Mouse (Mus musculus): ENCODE measurements around the gene Lsm7. TPM values are rescaled to one million over a fixed set of nuclear protein-coding genes. Genes with fewer than 3 reads are reported as not detected.

Gene Lsm7
- polyA plus RNA-seq, 1 experiment from 2014 or later = 290 TPM

- 83% methylated on average over 7 of the region's 7 CpGs for WGBS
- DNase-seq (ENCODE audit: low spot score, missing footprints) = no peak
- Histone ChIP-seq H3K36me3 (ENCODE audit: control insufficient read depth, insufficient read depth, low read length) (0 out of 2 replicates have a peak, but pooled peaks cover 2% of the 10 kb centered on the region), H3K9me3 (ENCODE audit: control insufficient read depth, low read length) (no peaks in the 10 kb centered on the region), H3K27me3 (ENCODE audit: control insufficient read depth, insufficient read depth, low read length) (no peaks in the 10 kb centered on the region), H3K27ac (ENCODE audit: low read depth, low read length) (no peak overlapping the region), H3K4me2 (no peak overlapping the region), H3K4me3 (ENCODE audit: low read depth, low read length) (no peak overlapping the region), H3K9ac (ENCODE audit: low read length) (no peak overlapping the region), H3K4me1 (ENCODE audit: control insufficient read depth, insufficient read depth, low read length) (peaks cover 19% of the 10 kb centered on the region)
- no peak for ATAC-seq (ENCODE audit: low FRiP score)
These were observed 3.4 kb upstream of the Lsm7 start for GRCm38 (mm10) chr10:80858350-80858935.

DNA sequence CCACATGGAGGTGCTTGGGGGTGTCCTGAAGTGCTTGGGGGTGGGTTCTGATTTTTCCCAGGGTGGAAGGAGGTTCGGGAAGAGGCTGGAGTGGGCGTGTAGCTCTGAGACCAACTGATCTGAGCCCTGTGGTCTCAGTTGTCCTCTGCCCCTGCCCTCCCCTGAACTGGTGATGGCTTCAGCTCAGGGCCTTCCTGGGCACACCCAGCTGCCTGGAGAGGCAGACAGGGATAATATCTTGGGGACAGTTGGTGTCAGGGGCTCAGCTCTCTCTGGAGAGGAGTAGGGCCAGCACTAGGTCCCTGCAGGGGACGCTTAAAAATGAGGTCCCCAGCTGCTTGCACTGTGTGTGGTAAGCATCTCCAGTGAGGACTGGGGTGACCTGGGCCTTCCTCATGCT lies 2.8 kb upstream of the Lsm7 start:
- H3K27ac ChIP-seq (ENCODE audit: low read depth, low read length) = no peak overlapping the region

DNA sequence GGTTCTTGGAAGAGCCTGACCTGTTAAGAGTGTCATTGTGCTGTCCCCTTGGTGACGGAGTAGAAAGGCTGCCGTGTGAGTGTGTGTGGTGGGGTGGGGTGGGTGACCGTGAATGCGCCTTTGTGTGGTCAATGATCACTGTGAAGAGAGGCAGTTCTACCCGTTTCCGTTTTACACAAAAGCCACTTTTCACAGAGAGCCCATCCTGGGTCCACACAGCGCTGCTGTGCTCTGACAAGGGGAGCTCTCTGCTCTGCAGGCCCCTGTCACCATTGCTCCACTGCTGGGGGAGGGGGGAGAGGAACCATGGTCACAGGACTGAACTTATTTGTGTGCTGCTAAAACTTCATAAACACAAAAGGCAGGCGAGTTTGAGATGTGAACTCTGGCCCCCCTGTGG lies 2.4 kb upstream of the Lsm7 start:
- no peak for ATAC-seq (ENCODE audit: low FRiP score)
- no peaks in the 10 kb centered on the region for H3K27me3 ChIP-seq (ENCODE audit: control insufficient read depth, insufficient read depth, low read length)
- no peak for DNase-seq (ENCODE audit: low spot score, missing footprints)
- peaks cover 5% of the 10 kb centered on the region for H3K36me3 ChIP-seq (ENCODE audit: control insufficient read depth, insufficient read depth, low read length)
- H3K9ac ChIP-seq (ENCODE audit: low read length) = peak overlapping the region; percentile 38
- H3K4me2 ChIP-seq = 0 out of 2 replicates have a peak overlapping the region, but pooled peaks have one; percentile 11
- peaks cover 19% of the 10 kb centered on the region for H3K4me1 ChIP-seq (ENCODE audit: control insufficient read depth, insufficient read depth, low read length)
- no peak overlapping the region for H3K4me3 ChIP-seq (ENCODE audit: low read depth, low read length)
- WGBS = 63% methylated on average over 8 of the region's 8 CpGs
- no peak overlapping the region for H3K27ac ChIP-seq (ENCODE audit: low read depth, low read length)
- no peaks in the 10 kb centered on the region for H3K9me3 ChIP-seq (ENCODE audit: control insufficient read depth, low read length)

More for the DNA sequence above, 2.8 kb upstream of the Lsm7 start:
- 61% methylated on average over 3 of the region's 3 CpGs for WGBS
- Histone ChIP-seq H3K9me3 (ENCODE audit: control insufficient read depth, low read length) (no peaks in the 10 kb centered on the region), H3K36me3 (ENCODE audit: control insufficient read depth, insufficient read depth, low read length) (peaks cover 3% of the 10 kb centered on the region), H3K9ac (ENCODE audit: low read length) (peak overlapping the region; percentile 38), H3K4me3 (ENCODE audit: low read depth, low read length) (no peak overlapping the region), H3K27me3 (ENCODE audit: control insufficient read depth, insufficient read depth, low read length) (no peaks in the 10 kb centered on the region), H3K4me2 (0 out of 2 replicates have a peak overlapping the region, but pooled peaks have one; percentile 11), H3K4me1 (ENCODE audit: control insufficient read depth, insufficient read depth, low read length) (peaks cover 19% of the 10 kb centered on the region)
- DNase-seq (ENCODE audit: low spot score, missing footprints) (no peak), ATAC-seq (ENCODE audit: low FRiP score) (no peak)

DNA sequence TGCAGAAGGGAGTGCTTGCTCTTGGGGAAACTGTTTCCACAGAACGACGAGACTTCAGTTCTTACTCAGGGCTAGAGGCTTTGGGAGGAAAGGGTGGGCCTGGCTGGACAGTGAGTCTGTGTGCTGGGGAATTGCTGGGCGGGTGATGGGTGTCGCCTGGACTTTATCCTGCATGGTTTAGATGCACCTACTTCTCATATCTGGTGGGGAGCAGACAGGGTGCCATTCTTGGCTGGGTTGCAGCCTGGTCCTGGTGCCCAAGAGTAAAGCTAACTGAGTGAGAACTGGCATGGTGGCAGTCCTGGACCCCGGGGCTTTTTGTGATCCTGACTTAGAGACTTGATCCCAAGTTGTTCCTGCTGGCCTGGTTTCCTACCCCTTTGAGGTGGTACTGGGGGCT lies 1.9 kb upstream of the Lsm7 start:
- Histone ChIP-seq H3K27ac (ENCODE audit: low read depth, low read length) (no peak overlapping the region), H3K4me1 (ENCODE audit: control insufficient read depth, insufficient read depth, low read length) (peaks cover 19% of the 10 kb centered on the region)
- WGBS = 87% methylated on average over 5 of the region's 5 CpGs

GRCm38 (mm10) chr10:80856267-80856666 lies 1.3 kb upstream of the Lsm7 start:
- H3K9me3 ChIP-seq (ENCODE audit: control insufficient read depth, low read length) = no peaks in the 10 kb centered on the region
- H3K4me3 ChIP-seq (ENCODE audit: low read depth, low read length) = no peak overlapping the region
- no peak for ATAC-seq (ENCODE audit: low FRiP score)
- no peak for DNase-seq (ENCODE audit: low spot score, missing footprints)
- 68% methylated on average over 3 of the region's 3 CpGs for WGBS
- H3K27ac ChIP-seq (ENCODE audit: low read depth, low read length) = no peak overlapping the region
- H3K4me1 ChIP-seq (ENCODE audit: control insufficient read depth, insufficient read depth, low read length) = peaks cover 19% of the 10 kb centered on the region
- no peaks in the 10 kb centered on the region for H3K27me3 ChIP-seq (ENCODE audit: control insufficient read depth, insufficient read depth, low read length)
- H3K9ac ChIP-seq (ENCODE audit: low read length) = no peak overlapping the region
- peaks cover 7% of the 10 kb centered on the region for H3K36me3 ChIP-seq (ENCODE audit: control insufficient read depth, insufficient read depth, low read length)
- H3K4me2 ChIP-seq = 0 out of 2 replicates have a peak overlapping the region, but pooled peaks have one; percentile 11

More for the DNA sequence above, 1.9 kb upstream of the Lsm7 start:
- ATAC-seq (ENCODE audit: low FRiP score) = no peak
- H3K9me3 ChIP-seq (ENCODE audit: control insufficient read depth, low read length) = no peaks in the 10 kb centered on the region
- DNase-seq (ENCODE audit: low spot score, missing footprints) = no peak
- no peak overlapping the region for H3K4me3 ChIP-seq (ENCODE audit: low read depth, low read length)
- 0 out of 2 replicates have a peak overlapping the region, but pooled peaks have one; percentile 11 for H3K4me2 ChIP-seq
- peaks cover 7% of the 10 kb centered on the region for H3K36me3 ChIP-seq (ENCODE audit: control insufficient read depth, insufficient read depth, low read length)
- H3K9ac ChIP-seq (ENCODE audit: low read length) = no peak overlapping the region
- H3K27me3 ChIP-seq (ENCODE audit: control insufficient read depth, insufficient read depth, low read length) = no peaks in the 10 kb centered on the region

GRCm38 (mm10) chr10:80855749-80856073 lies 702 bp upstream of the Lsm7 start:
- Histone ChIP-seq H3K36me3 (ENCODE audit: control insufficient read depth, insufficient read depth, low read length) (peaks cover 7% of the 10 kb centered on the region), H3K4me2 (peak overlapping the region; percentile 97), H3K9me3 (ENCODE audit: control insufficient read depth, low read length) (no peaks in the 10 kb centered on the region), H3K27me3 (ENCODE audit: control insufficient read depth, insufficient read depth, low read length) (no peaks in the 10 kb centered on the region), H3K27ac (ENCODE audit: low read depth, low read length) (no peak overlapping the region), H3K4me1 (ENCODE audit: control insufficient read depth, insufficient read depth, low read length) (peaks cover 19% of the 10 kb centered on the region), H3K4me3 (ENCODE audit: low read depth, low read length) (peak overlapping the region; percentile 91), H3K9ac (ENCODE audit: low read length) (peak overlapping the region; percentile 86)
- 25% methylated on average over 11 of the region's 11 CpGs for WGBS
- DNase-seq (ENCODE audit: low spot score, missing footprints) (peak; percentile 87), ATAC-seq (ENCODE audit: low FRiP score) (no peak)

DNA sequence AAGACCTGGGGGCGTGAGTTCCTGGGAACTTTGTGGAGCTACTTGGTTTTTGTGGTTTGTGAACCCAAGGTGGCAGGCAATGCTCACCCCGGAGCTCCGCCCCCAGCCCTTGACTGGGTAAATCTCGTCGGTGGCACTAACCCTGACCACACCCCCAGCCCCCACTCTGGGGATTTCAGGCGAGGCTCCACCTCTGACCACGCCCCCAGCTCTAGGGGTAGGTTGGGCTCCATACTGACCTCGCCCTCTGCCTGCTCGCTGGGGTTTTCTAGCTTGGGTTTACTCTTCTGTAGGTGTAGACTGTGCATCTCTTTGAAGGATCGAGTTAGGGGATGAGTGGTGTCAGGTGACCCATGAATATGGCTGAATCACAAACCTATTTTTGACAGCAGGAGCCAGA lies 6.4 kb downstream of the Lsm7 start:
- Histone ChIP-seq H3K4me3 (ENCODE audit: low read depth, low read length) (no peak overlapping the region), H3K27ac (ENCODE audit: low read depth, low read length) (no peak overlapping the region), H3K36me3 (ENCODE audit: control insufficient read depth, insufficient read depth, low read length) (peaks cover 7% of the 10 kb centered on the region), H3K9ac (ENCODE audit: low read length) (no peak overlapping the region), H3K4me2 (no peak overlapping the region), H3K4me1 (ENCODE audit: control insufficient read depth, insufficient read depth, low read length) (peaks cover 5% of the 10 kb centered on the region), H3K9me3 (ENCODE audit: control insufficient read depth, low read length) (no peaks in the 10 kb centered on the region), H3K27me3 (ENCODE audit: control insufficient read depth, insufficient read depth, low read length) (peaks cover 20% of the 10 kb centered on the region)
- 12% methylated on average over 10 of the region's 10 CpGs for WGBS
- ATAC-seq (ENCODE audit: low FRiP score) (no peak; the same call in 1 of the 2 replicates), DNase-seq (ENCODE audit: low spot score, missing footprints) (no peak)

- H3K9ac ChIP-seq (ENCODE audit: low read length) = no peak overlapping the region
- H3K4me2 ChIP-seq = no peak overlapping the region
- ATAC-seq (ENCODE audit: low FRiP score) = no peak
- H3K4me1 ChIP-seq (ENCODE audit: control insufficient read depth, insufficient read depth, low read length) = peaks cover 8% of the 10 kb centered on the region
- H3K4me3 ChIP-seq (ENCODE audit: low read depth, low read length) = no peak overlapping the region
- no peaks in the 10 kb centered on the region for H3K36me3 ChIP-seq (ENCODE audit: control insufficient read depth, insufficient read depth, low read length)
- H3K27me3 ChIP-seq (ENCODE audit: control insufficient read depth, insufficient read depth, low read length) = peaks cover 33% of the 10 kb centered on the region
- no peak overlapping the region for H3K27ac ChIP-seq (ENCODE audit: low read depth, low read length)
- DNase-seq (ENCODE audit: low spot score, missing footprints) = peak; percentile 75
- 82% methylated on average over 12 of the region's 12 CpGs for WGBS
- no peaks in the 10 kb centered on the region for H3K9me3 ChIP-seq (ENCODE audit: control insufficient read depth, low read length)
These were observed 9.3 kb downstream of the Lsm7 start for GRCm38 (mm10) chr10:80845732-80846131.

GRCm38 (mm10) chr10:80845055-80845693 lies 9.8 kb downstream of the Lsm7 start:
- Histone ChIP-seq H3K4me1 (ENCODE audit: control insufficient read depth, insufficient read depth, low read length) (peaks cover 8% of the 10 kb centered on the region), H3K27me3 (ENCODE audit: control insufficient read depth, insufficient read depth, low read length) (peaks cover 33% of the 10 kb centered on the region), H3K4me3 (ENCODE audit: low read depth, low read length) (no peak overlapping the region), H3K4me2 (no peak overlapping the region), H3K36me3 (ENCODE audit: control insufficient read depth, insufficient read depth, low read length) (no peaks in the 10 kb centered on the region), H3K27ac (ENCODE audit: low read depth, low read length) (no peak overlapping the region), H3K9ac (ENCODE audit: low read length) (no peak overlapping the region), H3K9me3 (ENCODE audit: control insufficient read depth, low read length) (no peaks in the 10 kb centered on the region)
- ATAC-seq (ENCODE audit: low FRiP score) (no peak), DNase-seq (ENCODE audit: low spot score, missing footprints) (peak; percentile 75)
- 63% methylated on average over 8 of the region's 8 CpGs for WGBS
